Mouse (Mus musculus) G1E (cell line): Measurements from ENCODE around the gene Ank3. TPM values are rescaled to one million over a fixed set of nuclear protein-coding genes. Genes with fewer than 3 reads are reported as not detected.

Experiments
- ATAC-seq: 2 replicates; pipeline ENCODE4 v1.8.0; 2016; ENCODE audit warnings: mild to moderate bottlenecking; ENCODE audit not compliant: insufficient number of reproducible peaks, poor library complexity, low FRiP score, severe bottlenecking; ENCODE audit errors: extremely low read depth
- DNase-seq: peaks from one replicate; pipeline ENCODE4 v3.0.0; 2012; ENCODE audit warnings: low spot score
- H3K27me3 ChIP-seq: 2 replicates; pipeline ENCODE4 v1.6.1; 2012; ENCODE audit warnings: mild to moderate bottlenecking, low read length, inconsistent platforms; ENCODE audit not compliant: insufficient read depth
- H3K36me3 ChIP-seq: replicated peaks from 2 replicates; pipeline ENCODE3; 2012; ENCODE audit warnings: mild to moderate bottlenecking, inconsistent platforms
- H3K4me1 ChIP-seq: 2 replicates; pipeline ENCODE4 v1.6.1; 2012; ENCODE audit warnings: low read depth, low read length, inconsistent platforms, mixed read lengths; ENCODE audit not compliant: insufficient read depth
- H3K4me3 ChIP-seq: 2 replicates; pipeline ENCODE4 v1.5.1; 2012; ENCODE audit warnings: low read depth, mild to moderate bottlenecking, inconsistent platforms, low read length, moderate library complexity, mixed read lengths
- H3K9me3 ChIP-seq: replicated peaks from 2 replicates; pipeline ENCODE4 v1.6.1; 2012; ENCODE audit warnings: inconsistent platforms
- CTCF ChIP-seq: IDR thresholded peaks from 2 replicates; pipeline ENCODE4 v1.5.1; 2012; ENCODE audit warnings: low read depth, low read length, inconsistent platforms, mixed read lengths
- GATA1 ChIP-seq: IDR thresholded peaks from 2 replicates; pipeline ENCODE4 v1.6.1; 2012; ENCODE audit warnings: borderline replicate concordance, low read length, inconsistent platforms, mixed read lengths
- GATA2 ChIP-seq: IDR thresholded peaks from 2 replicates; pipeline ENCODE4 v1.6.1; 2012; ENCODE audit warnings: low read depth, low read length, inconsistent platforms, borderline replicate concordance
- POLR2AphosphoS5 ChIP-seq: IDR thresholded peaks from 2 replicates; pipeline ENCODE4 v1.6.1; 2012; ENCODE audit warnings: low read depth, low read length, inconsistent platforms; ENCODE audit not compliant: insufficient replicate concordance
- TAL1 ChIP-seq: conservative IDR thresholded peaks from 2 replicates; pipeline ENCODE4 v1.6.1; 2012; ENCODE audit warnings: low read depth, low read length, inconsistent platforms, mixed read lengths
- polyA plus RNA-seq: library from polyadenylated mRNA; stranded (reverse); fragments of >175 nt; gene quantifications from 2 replicates; pipeline ENCODE4 v1.2.3, GENCODE M21; 2012
- total RNA-seq, 2 experiments: library from RNA; stranded (forward) in 1 of 2; stranded (reverse) in 1 of 2; fragments of 200-1000 nt in 1 of 2; fragments of >200 nt in 1 of 2; fragmentation: Nextera tagmentation in 1 of 2; gene quantifications; 2 replicates each; pipeline ENCODE4 v1.2.3; 2014 to 2017

Gene Ank3
- total and polyA plus RNA-seq, 3 experiments: 0.98 TPM; not detected in 2

GRCm38 (mm10) chr10:69447308-69447707 is 48.7 kb downstream of the Ank3 start:
- Histone ChIP-seq H3K4me1 (no peaks in the 10 kb centered on the region), H3K4me3 (no peak overlapping the region), H3K9me3 (peaks cover 40% of the 10 kb centered on the region), H3K36me3 (no peaks in the 10 kb centered on the region), H3K27me3 (no peaks in the 10 kb centered on the region)
- TF ChIP-seq CTCF: no peak
- TF ChIP-seq TAL1: no peak
- no peak for TF ChIP-seq POLR2AphosphoS5
- ATAC-seq: no peak
- DNase-seq: no peak

- H3K4me1 ChIP-seq: no peaks in the 10 kb centered on the region
- DNase-seq (no peak), ATAC-seq (no peak)
- H3K9me3 ChIP-seq: peaks cover 38% of the 10 kb centered on the region
- no peak overlapping the region for H3K4me3 ChIP-seq
- no peaks in the 10 kb centered on the region for H3K27me3 ChIP-seq
- TF ChIP-seq GATA2: no peak
- TF ChIP-seq TAL1: no peak
- no peak for TF ChIP-seq CTCF
- no peak for TF ChIP-seq POLR2AphosphoS5
- H3K36me3 ChIP-seq: no peaks in the 10 kb centered on the region
These were observed 49.6 kb downstream of the Ank3 start for GRCm38 (mm10) chr10:69448174-69448573.

GRCm38 (mm10) chr10:69451006-69451405 is 52.4 kb downstream of the Ank3 start:
- Histone ChIP-seq H3K9me3 (peaks cover 41% of the 10 kb centered on the region), H3K4me3 (no peak overlapping the region), H3K4me1 (no peaks in the 10 kb centered on the region), H3K27me3 (no peaks in the 10 kb centered on the region), H3K36me3 (no peaks in the 10 kb centered on the region)
- no peak for DNase-seq
- TF ChIP-seq CTCF (no peak), POLR2AphosphoS5 (no peak), GATA1 (no peak), TAL1 (no peak), GATA2 (no peak)
- no peak for ATAC-seq

GRCm38 (mm10) chr10:69452180-69452977 is 53.8 kb downstream of the Ank3 start:
- DNase-seq (no peak), ATAC-seq (no peak)
- TF ChIP-seq POLR2AphosphoS5 (no peak), GATA1 (no peak), CTCF (no peak), TAL1 (no peak), GATA2 (no peak)
- Histone ChIP-seq H3K4me1 (no peaks in the 10 kb centered on the region), H3K36me3 (no peaks in the 10 kb centered on the region), H3K4me3 (no peak overlapping the region), H3K9me3 (peaks cover 41% of the 10 kb centered on the region), H3K27me3 (no peaks in the 10 kb centered on the region)

- H3K4me1 ChIP-seq: no peaks in the 10 kb centered on the region
- DNase-seq (no peak), ATAC-seq (no peak)
- H3K4me3 ChIP-seq: no peak overlapping the region
- TF ChIP-seq CTCF: no peak
- no peak for TF ChIP-seq TAL1
- TF ChIP-seq GATA2: no peak
- no peak for TF ChIP-seq GATA1
- no peak for TF ChIP-seq POLR2AphosphoS5
- H3K27me3 ChIP-seq: no peaks in the 10 kb centered on the region
- H3K36me3 ChIP-seq: no peaks in the 10 kb centered on the region
- H3K9me3 ChIP-seq: peaks cover 39% of the 10 kb centered on the region
These were observed 55.0 kb downstream of the Ank3 start for GRCm38 (mm10) chr10:69453531-69453930.

GRCm38 (mm10) chr10:69454480-69454879 is 55.9 kb downstream of the Ank3 start:
- Histone ChIP-seq H3K4me1 (no peaks in the 10 kb centered on the region), H3K36me3 (no peaks in the 10 kb centered on the region), H3K4me3 (no peak overlapping the region), H3K27me3 (no peaks in the 10 kb centered on the region), H3K9me3 (peaks cover 39% of the 10 kb centered on the region)
- ATAC-seq (no peak), DNase-seq (no peak)
- TF ChIP-seq TAL1: no peak
- TF ChIP-seq GATA2: no peak
- no peak for TF ChIP-seq POLR2AphosphoS5
- no peak for TF ChIP-seq GATA1
- no peak for TF ChIP-seq CTCF

- ATAC-seq (no peak), DNase-seq (no peak)
- H3K9me3 ChIP-seq: peaks cover 51% of the 10 kb centered on the region
- TF ChIP-seq POLR2AphosphoS5 (no peak), TAL1 (no peak)
- no peaks in the 10 kb centered on the region for H3K4me1 ChIP-seq
- no peaks in the 10 kb centered on the region for H3K27me3 ChIP-seq
- H3K36me3 ChIP-seq: no peaks in the 10 kb centered on the region
- no peak overlapping the region for H3K4me3 ChIP-seq
These were observed 66.3 kb downstream of the Ank3 start for GRCm38 (mm10) chr10:69464826-69465225.
